Mouse (Mus musculus) layer of hippocampus, postnatal 25 days (tissue): ENCODE measurements around the gene Gng13. TPM values are rescaled to one million over a fixed set of nuclear protein-coding genes. Genes with fewer than 3 reads are reported as not detected.
"Not testable (repeated sequence)": the region's sequence is repeated elsewhere in the genome, so short reads cannot be mapped to it uniquely, and the experiment has no call there.

Source experiments
- DNase-seq, 2 experiments: peaks; one replicate each; pipeline ENCODE4 v3.0.0; 2022; ENCODE audit warnings: mixed read lengths in 2 of 2, low spot score in 1 of 2; ENCODE audit errors: extremely low spot score in 1 of 2
- total RNA-seq, 2 experiments: library from RNA; stranded (reverse); gene quantifications; 2 replicates each; pipeline ENCODE4 v1.2.3; 2021

Gng13 gene
- total RNA-seq, 2 experiments from 2014 or later, result 108 to 125 TPM

- no peak for DNase-seq
Measured at GRCm38 (mm10) chr17:25728009-25728270, 11.0 kb downstream of the Gng13 start.

DNA sequence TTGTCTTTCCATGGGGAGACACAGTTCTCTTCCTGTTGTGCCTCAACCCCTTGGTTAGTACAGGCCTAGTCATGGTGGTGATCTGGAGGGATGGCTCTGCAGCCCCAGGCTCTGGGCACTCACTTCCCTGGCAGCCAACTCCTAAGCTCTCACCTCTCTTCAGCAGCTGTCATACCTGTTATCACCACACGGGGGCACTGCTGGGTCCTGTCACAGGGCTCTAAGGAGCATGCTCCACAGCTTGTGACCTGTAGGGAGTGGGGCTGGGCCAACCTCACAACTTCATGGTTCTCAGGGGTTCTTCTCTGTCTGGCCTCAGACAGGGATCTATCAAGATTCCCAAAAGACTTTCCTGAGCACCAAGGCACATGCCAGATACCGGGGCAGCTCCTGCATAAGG lies 15.1 kb downstream of the Gng13 start:
- DNase-seq, result peak; percentile 76 to 96

DNA sequence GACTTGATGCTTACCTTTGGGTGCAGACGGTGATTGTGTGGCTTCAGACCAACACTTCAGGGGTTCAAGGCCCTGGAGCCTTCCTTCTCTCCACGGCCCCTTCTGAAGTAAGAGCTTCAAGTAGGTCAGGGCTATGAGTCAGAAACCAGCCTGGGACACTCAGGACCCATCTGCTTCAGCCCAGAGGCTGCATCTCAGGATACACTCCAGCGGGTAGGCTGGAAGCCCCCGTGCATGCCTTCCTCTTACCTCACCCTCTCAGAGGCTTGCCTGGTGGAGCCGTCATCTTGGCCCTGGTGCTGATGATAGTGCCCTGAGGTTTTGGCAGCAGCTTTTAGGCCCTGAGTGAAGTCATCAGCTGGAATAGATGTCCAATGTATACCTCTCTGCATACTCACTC lies 18.3 kb downstream of the Gng13 start:
- DNase-seq, result no peak

GRCm38 (mm10) chr17:25735745-25736144 lies 18.8 kb downstream of the Gng13 start, which contains the start of gene Mslnl:
Mslnl (plus strand) TSS chr17:25736042.
- DNase-seq, result no peak

DNA sequence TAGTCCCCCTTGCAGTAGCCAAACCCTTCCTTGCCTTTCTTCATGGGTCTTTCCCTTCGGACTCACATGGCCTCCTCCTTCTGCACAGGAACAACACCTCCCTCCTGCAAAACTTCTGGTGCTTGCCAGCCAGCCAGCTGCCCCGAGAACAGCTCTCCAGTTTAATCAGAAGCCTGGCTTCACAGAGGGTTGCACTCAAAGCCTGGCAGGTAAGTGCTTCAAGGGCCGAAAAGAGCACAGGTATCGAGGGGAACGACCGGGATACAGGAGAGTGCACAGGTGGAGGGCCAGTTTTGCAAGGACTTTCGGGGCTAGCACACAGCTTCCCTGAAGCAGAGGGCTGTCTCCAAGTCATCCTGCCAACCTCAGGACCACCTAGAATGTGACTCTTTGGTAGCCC lies 21.9 kb downstream of the Gng13 start:
- no peak for DNase-seq

GRCm38 (mm10) chr17:25741471-25741870 lies 24.5 kb downstream of the Gng13 start:
- DNase-seq, result not testable (repeated sequence)

DNA sequence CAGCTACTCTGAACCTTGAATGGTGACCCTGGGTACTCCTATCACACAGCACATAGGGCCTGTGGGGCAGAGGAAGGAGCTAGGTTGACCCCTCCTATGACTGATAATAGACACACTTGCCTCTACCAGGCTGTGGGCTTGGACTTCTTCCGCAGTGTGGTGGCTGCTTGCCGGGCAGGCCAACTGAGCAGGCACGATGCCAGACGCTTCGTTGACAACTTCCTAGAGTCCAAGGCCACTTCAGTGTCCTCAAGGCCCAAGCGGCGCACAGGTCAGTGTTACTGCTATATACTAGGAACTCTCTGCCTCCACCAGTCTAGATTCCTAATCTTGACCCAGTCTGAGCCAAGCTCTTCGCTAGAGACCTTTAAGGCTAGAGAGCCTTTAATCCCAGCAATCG lies 26.9 kb downstream of the Gng13 start:
- no peak for DNase-seq

GRCm38 (mm10) chr17:25744311-25744710 lies 27.3 kb downstream of the Gng13 start:
- no peak for DNase-seq

- no peak for DNase-seq
Measured at GRCm38 (mm10) chr17:25748238-25748637, 31.3 kb downstream of the Gng13 start.

GRCm38 (mm10) chr17:25749314-25749713 lies 32.3 kb downstream of the Gng13 start:
- DNase-seq, result no peak

- peak in 1 of 2 experiments; percentile 51 for DNase-seq
Measured at GRCm38 (mm10) chr17:25751446-25751845, 34.5 kb downstream of the Gng13 start.

DNA sequence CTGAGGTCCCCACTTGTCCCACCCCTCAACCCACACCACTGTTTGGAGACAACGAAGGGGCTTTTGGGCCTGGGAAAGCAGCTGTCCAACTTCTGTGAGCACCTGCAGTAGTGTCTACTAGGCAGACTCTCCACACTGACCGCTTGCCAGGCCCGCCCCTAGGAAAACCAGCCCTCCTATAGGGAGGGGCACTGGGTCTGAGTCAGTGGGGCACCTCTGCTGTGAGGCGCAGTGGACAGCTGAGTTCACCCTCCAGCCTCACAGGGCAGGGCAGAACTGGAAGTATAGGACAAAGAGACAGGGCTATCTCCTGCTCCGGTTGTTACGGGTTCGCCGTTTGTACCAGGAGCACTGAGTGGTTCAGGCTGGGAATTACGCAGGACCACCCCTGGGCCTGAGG lies 37.3 kb downstream of the Gng13 start, which contains the start of gene Msln:
Gene Msln, minus strand, starts transcription at position 138 of the 400 bp plus-strand sequence.
- no peak for DNase-seq

- no peak for DNase-seq
Measured at GRCm38 (mm10) chr17:25755086-25755485, 38.1 kb downstream of the Gng13 start.

DNA sequence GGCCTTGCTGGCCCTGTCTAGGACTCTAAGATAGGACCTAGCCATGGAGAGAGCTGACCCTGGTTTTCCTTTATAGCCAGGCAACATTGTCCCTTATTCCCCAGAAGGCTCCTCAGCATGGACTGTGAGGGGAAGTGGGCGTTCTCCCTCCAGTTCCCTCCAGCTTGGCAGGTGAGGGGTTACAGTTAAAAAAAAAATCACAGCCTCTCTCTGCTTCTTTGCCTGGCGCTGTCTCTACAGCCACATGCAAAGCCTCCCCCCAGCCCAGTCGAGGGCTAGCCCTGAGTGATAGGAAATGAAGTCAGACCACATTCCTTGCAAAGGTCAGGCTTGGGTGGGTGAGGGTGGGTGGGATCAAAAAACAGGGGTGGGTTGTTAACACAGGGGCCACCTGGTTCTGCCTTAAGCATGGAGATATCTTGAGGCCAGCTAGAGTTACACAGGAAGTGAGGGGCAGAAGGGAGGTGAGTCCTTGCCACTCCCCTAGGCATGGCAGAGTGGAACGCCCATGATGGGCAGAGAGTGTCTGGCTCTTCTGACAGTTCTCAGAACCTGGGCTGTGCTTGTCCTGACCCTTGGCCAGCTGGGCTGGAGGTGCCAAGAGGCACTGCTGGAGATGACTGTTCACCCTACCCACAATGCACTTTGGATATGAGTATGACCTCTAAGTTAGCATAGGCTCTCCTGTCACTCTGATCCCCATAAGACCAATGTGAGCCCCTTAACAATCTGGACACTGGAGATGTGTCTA lies 38.8 kb downstream of the Gng13 start:
- DNase-seq, result no peak

DNA sequence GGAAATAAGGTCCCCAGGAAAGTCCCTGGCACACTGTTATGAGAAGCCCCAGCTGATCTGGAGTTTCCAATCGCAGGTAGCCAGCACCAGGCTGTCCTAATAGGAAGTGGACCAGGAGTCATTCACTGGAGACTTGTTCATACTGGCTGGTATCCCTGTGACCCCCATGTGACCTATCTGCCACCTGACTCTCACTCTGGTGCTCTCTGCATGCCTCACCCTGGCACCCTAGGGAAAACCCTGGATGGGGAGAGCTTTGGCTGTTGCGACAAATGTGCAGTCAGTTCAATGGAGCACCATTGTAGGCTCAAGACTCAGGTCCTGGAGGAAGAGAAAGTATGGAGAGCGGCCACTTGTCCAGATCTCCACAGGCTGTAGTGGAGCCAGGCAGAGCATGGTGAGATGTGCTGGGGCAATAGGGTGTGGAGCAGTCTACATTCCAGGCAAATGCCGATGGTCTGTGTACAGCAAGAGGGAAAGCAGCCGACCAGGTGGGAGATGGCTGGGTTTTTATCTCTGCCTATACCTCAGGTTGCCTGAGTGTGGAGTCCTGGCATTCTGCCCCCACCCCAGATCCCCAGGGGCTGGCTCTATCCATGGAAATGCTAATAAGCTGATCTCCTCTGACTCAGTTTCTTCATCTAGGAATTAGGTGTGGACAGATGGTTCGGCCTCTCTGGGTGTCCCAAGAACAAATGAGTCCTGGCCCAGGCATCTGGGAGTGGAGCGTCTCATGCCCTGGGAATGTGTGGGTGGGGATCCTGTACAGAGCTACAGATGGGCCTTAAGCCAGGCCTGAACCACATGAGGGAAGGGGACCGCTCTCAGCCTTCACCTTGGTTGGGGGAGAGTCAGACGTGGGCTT lies 39.6 kb downstream of the Gng13 start:
- DNase-seq, result no peak

- DNase-seq, result no peak
Measured at GRCm38 (mm10) chr17:25757691-25758090, 40.7 kb downstream of the Gng13 start.

DNA sequence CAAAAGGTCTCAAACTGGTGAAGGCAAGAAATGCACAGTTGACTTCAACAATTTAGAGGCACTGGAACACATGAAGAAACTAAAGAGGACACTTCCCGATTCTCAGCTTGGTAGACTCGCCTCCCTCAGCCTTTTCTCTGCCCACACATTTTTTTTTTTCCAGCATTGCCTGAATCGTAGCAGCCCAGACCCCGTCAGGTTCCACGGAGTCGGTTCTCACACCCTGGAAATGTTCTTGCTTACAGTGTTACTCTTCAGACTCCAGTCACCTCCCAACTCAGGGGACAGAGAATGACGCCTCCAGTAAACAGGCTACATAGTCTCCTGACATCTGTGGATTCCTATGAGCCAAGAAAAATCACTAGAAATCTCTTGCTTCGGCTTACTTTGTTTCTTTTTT lies 43.2 kb downstream of the Gng13 start:
- no peak for DNase-seq

- DNase-seq, result no peak
Measured at GRCm38 (mm10) chr17:25761561-25761970, 44.6 kb downstream of the Gng13 start.

- no peak for DNase-seq
Measured at GRCm38 (mm10) chr17:25762591-25762990, 45.6 kb downstream of the Gng13 start.

- no peak for DNase-seq
Measured at GRCm38 (mm10) chr17:25765886-25766285, 48.9 kb downstream of the Gng13 start.
